Mouse (Mus musculus) MEL (cell line): ENCODE data around the gene Rnf26.

Experiments used
- BHLHE40 ChIP-seq: IDR thresholded peaks from 2 replicates; pipeline ENCODE4 v1.6.1; 2012; ENCODE audit warnings: low read depth, mild to moderate bottlenecking, inconsistent platforms, low read length, improper control_type of control experiment, borderline replicate concordance
- CTCF ChIP-seq, 3 experiments: IDR thresholded peaks in 2 of 3; conservative IDR thresholded peaks in 1 of 3; 2 replicates each; pipeline ENCODE4 v1.5.1; 2011 to 2012; ENCODE audit warnings: low read length in 3 of 3, low read depth in 2 of 3, mild to moderate bottlenecking in 2 of 3, improper control_type of control experiment in 1 of 3, inconsistent platforms in 1 of 3, mixed read lengths in 1 of 3, moderate library complexity in 1 of 3; ENCODE audit not compliant: control insufficient read depth in 1 of 3, insufficient read depth in 1 of 3, poor library complexity in 1 of 3, severe bottlenecking in 1 of 3
- EP300 ChIP-seq, 2 experiments: IDR thresholded peaks; 2 replicates each; pipeline ENCODE4 v1.6.1; 2011; ENCODE audit warnings: improper control_type of control experiment in 2 of 2, low read length in 2 of 2, low read depth in 1 of 2, mild to moderate bottlenecking in 1 of 2
- GABPA ChIP-seq: IDR thresholded peaks from 2 replicates; pipeline ENCODE4 v1.6.1; 2012; ENCODE audit warnings: low read depth, mild to moderate bottlenecking, inconsistent platforms, low read length, improper control_type of control experiment, moderate library complexity
- GATA1 ChIP-seq: IDR thresholded peaks from 2 replicates; pipeline ENCODE4 v1.6.1; 2011; ENCODE audit warnings: low read depth, low read length, improper control_type of control experiment
- HCFC1 ChIP-seq: IDR thresholded peaks from 2 replicates; pipeline ENCODE4 v1.6.1; 2012; ENCODE audit warnings: low read depth, mild to moderate bottlenecking, inconsistent platforms, low read length, improper control_type of control experiment, moderate library complexity
- MAFK ChIP-seq: IDR thresholded peaks from 2 replicates; pipeline ENCODE4 v1.6.1; 2011; ENCODE audit warnings: low read depth, mild to moderate bottlenecking, low read length, improper control_type of control experiment, borderline replicate concordance
- POLR2A ChIP-seq, 2 experiments: IDR thresholded peaks; 2 replicates each; pipeline ENCODE4 v1.6.1; 2011 to 2012; ENCODE audit warnings: low read length in 2 of 2, mild to moderate bottlenecking in 2 of 2, control low read depth in 1 of 2, improper control_type of control experiment in 1 of 2, low read depth in 1 of 2, moderate library complexity in 1 of 2; ENCODE audit not compliant: control insufficient read depth in 1 of 2, insufficient read depth in 1 of 2, poor library complexity in 1 of 2
- RCOR1 ChIP-seq: IDR thresholded peaks from 2 replicates; pipeline ENCODE4 v1.6.1; 2012; ENCODE audit warnings: low read depth, mild to moderate bottlenecking, inconsistent platforms, low read length, improper control_type of control experiment
- SIN3A ChIP-seq: IDR thresholded peaks from 2 replicates; pipeline ENCODE4 v1.6.1; 2012; ENCODE audit warnings: low read length, improper control_type of control experiment, inconsistent platforms
- TAL1 ChIP-seq: IDR thresholded peaks from 2 replicates; pipeline ENCODE4 v1.6.1; 2012; ENCODE audit warnings: mild to moderate bottlenecking, inconsistent platforms, low read length, moderate library complexity, mixed read lengths
- TCF12 ChIP-seq: IDR thresholded peaks from 2 replicates; pipeline ENCODE4 v1.6.1; 2014; ENCODE audit warnings: low read depth, mild to moderate bottlenecking, inconsistent platforms, low read length, improper control_type of control experiment, moderate library complexity
- USF2 ChIP-seq, 2 experiments: IDR thresholded peaks; 2 replicates each; pipeline ENCODE4 v1.6.1; 2011 to 2012; ENCODE audit warnings: improper control_type of control experiment in 2 of 2, low read length in 2 of 2, borderline replicate concordance in 1 of 2, inconsistent platforms in 1 of 2, low read depth in 1 of 2, mild to moderate bottlenecking in 1 of 2; ENCODE audit not compliant: insufficient read depth in 1 of 2

DNA sequence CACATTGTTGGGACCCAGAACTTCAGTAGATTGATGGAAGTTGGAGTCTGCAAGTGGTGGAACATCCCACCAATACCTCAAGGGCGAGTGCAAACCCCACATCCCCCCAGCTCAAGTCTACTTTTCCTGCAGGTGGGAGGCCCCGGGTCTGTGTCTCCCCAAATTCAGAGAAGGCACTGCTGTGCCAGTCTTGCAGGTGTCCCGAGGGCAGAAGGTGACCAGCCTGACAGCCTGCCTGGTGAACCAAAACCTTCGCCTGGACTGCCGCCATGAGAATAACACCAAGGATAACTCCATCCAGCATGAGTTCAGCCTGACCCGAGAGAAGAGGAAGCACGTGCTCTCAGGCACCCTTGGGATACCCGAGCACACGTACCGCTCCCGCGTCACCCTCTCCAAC, 66.9 kb downstream of the Rnf26 start:
- TF ChIP-seq CTCF (IDR thresholded peaks at IDR 0.05 in 2 of 3, conservative IDR thresholded peaks at IDR 0.05 in 1 of 3; ENCODE audit: control insufficient read depth in 1 of 3, insufficient read depth in 1 of 3, low read depth in 2 of 3, low read length in 3 of 3, poor library complexity in 1 of 3, severe bottlenecking in 1 of 3) (no peak), TCF12 (no peak), GATA1 (no peak), RCOR1 (no peak), SIN3A (no peak), MAFK (no peak), TAL1 (no peak), BHLHE40 (no peak), GABPA (no peak), POLR2A (IDR thresholded peaks at IDR 0.05; ENCODE audit: control insufficient read depth in 1 of 2, insufficient read depth in 1 of 2, low read depth in 1 of 2, low read length in 2 of 2, poor library complexity in 1 of 2) (no peak), EP300 (IDR thresholded peaks at IDR 0.05; ENCODE audit: low read depth in 1 of 2, low read length in 2 of 2) (no peak), HCFC1 (no peak), USF2 (IDR thresholded peaks at IDR 0.05; ENCODE audit: borderline replicate concordance in 1 of 2, insufficient read depth in 1 of 2, low read depth in 1 of 2, low read length in 2 of 2) (no peak)
